Mouse (Mus musculus) telencephalon, adult 2 months (tissue): ENCODE measurements at regions not wholly inside any gene's neighbourhood (a gene's known extent, or its start where the extent isn't known, plus 50 kb on each side); places are given as distances from the start of the nearest gene placed in this dataset.
A peak's percentile ranks its signal among the peaks of the same experiment; 100 is the strongest.

Source experiments
- DNase-seq: peaks from one replicate; pipeline ENCODE4 v3.0.0-alpha.2; 2011; ENCODE audit warnings: low read depth, low spot score

DNA sequence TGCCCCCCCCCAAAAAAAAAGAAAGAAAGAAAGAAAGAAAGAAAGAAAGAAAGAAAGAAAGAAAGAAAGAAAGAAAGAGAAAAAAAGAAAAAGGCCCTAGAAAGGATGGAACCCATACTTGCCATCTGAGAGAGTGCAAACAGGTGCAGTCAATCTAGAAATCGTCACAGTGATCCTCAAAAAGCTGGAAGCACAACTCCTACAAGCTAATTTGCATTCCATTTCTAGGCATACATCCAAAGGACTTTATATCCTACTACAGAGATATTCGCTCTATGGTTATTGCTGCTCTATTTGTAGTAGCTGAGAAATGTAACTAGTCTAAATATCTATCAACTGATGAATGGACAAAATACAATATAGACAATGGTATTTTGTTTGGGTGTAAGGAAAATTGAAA, 410.2 kb upstream of the Ctnnd2 start:
- peak; percentile 62 for DNase-seq

GRCm38 (mm10) chr15:29776438-29776837, 396.0 kb upstream of the Ctnnd2 start:
- DNase-seq, result no peak

DNA sequence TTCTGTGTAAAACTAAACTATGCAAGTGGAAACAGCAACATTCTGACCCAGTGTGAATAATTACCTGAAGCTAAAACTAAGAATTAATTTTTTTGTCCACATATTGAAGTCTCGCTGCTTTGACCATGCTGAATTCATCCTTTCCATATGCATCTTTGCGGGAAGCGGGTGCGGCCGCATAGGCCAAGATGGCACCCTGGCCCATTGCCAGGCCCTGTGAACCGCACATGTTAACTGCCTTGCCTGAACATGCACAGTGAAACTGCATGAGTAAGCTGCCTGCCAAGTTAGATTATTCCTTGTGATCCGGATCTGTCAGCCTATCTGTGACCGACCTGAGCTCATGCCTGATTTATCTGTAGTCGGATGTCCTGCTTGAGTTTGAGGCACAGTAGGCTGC, 373.8 kb upstream of the Ctnnd2 start:
- no peak for DNase-seq

DNA sequence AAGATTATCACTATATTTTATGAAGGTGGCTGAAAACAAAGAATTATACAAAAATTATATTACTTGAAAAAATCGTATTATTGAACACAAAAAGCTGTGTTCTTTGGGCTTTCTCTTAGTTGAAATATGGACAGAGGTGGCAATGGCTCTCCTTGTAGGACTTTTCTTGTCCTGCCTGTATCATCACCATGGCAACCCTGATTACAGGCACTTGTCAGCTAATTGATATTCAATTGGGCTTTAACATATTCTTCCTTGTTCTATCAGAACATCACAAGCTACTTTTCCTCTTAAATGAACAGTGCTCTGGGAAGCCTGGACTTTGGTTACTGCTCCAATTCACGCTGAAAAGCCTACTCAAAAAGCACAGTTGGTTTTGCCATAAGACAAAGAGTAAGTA, 349.1 kb upstream of the Ctnnd2 start:
- no peak for DNase-seq

DNA sequence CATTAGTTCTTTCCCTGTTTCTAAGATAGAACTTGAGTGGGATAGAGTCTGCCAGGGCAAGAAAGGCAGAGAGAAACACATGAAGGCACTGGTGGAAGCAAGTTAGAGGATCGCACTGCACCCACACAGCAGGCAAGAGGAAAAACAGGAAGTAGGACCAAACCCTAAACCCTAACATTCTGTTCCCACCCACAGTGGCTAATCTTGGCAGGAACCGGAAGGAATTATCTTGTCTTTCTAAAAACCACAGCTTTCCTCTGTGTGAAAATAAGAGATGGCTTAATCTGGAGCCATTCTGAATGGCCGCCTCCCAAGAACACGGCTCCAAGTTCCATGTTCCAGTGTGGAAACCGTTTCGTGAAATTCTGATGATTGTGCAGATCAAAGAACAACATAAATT, 348.2 kb upstream of the Ctnnd2 start:
- no peak for DNase-seq

GRCm38 (mm10) chr15:29828135-29828534, 344.3 kb upstream of the Ctnnd2 start:
- DNase-seq, result no peak

DNA sequence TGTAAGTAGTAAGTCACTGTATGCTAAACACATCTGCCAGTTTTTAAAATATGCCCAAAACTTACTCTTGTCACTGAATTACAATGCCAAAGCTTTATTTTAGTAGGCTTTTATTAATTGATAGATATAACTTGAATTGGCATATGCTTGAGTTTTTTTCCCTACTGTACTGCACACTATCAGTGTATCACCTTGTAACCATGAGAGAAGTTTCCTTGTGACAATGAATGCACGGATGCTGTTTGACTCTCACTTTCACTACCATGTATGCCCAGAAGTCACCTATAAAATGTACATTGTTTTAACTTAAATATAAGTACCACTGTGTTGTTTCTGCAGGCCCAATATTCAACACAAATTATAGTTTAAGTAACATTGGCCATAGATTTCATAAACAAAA, 343.8 kb upstream of the Ctnnd2 start:
- no peak for DNase-seq
